Mouse (Mus musculus): ENCODE results near the gene Fam3a. TPM values are rescaled to one million over a fixed set of nuclear protein-coding genes. Genes with fewer than 3 reads are reported as not detected.

Fam3a gene
- 29.5 and 32.0 TPM in 2 replicates for polyA plus RNA-seq (2015; fragmentation: Nextera tagmentation; extraction: Ambion mirVana)

GRCm38 (mm10) chrX:74392535-74393443 is at the start of gene Fam3a, which contains the start of gene Ikbkg:
Fam3a (minus strand) TSS chrX:74393272.
Ikbkg (plus strand) TSS chrX:74393290.
- H3K9ac ChIP-seq: peak within 1 kb of the TSS; percentile 77
- no peaks in the 10 kb centered on the region for H3K4me1 ChIP-seq (replicated peaks)
- peak within 1 kb of the TSS; percentile 81 for H3K27ac ChIP-seq
- no peaks in the 10 kb centered on the region for H3K27me3 ChIP-seq (replicated peaks)
- no peaks in the 10 kb centered on the region for H3K36me3 ChIP-seq
- ATAC-seq: peak; percentile 100
- 23% methylated on average over 30 of the region's 30 CpGs for WGBS
- peak within 1 kb of the TSS; percentile 66 for H3K4me2 ChIP-seq (replicated peaks)
- H3K4me3 ChIP-seq (replicated peaks): peak within 1 kb of the TSS; percentile 47
- H3K9me3 ChIP-seq: no peaks in the 10 kb centered on the region

GRCm38 (mm10) chrX:74429290-74429821 is 36.3 kb upstream of the Fam3a start:
- ATAC-seq: peak; percentile 78
- H3K9me3 ChIP-seq: no peaks in the 10 kb centered on the region
- WGBS: 22% methylated on average over 22 of the region's 22 CpGs
- H3K27ac ChIP-seq: peak overlapping the region; percentile 92
- no peaks in the 10 kb centered on the region for H3K36me3 ChIP-seq
- peak overlapping the region; percentile 59 for H3K4me2 ChIP-seq (replicated peaks)
- H3K27me3 ChIP-seq (replicated peaks): no peaks in the 10 kb centered on the region
- peak overlapping the region; percentile 50 for H3K4me3 ChIP-seq (replicated peaks)
- H3K4me1 ChIP-seq (replicated peaks): no peaks in the 10 kb centered on the region
- peak overlapping the region; percentile 55 for H3K9ac ChIP-seq

- Histone ChIP-seq H3K9me3 (no peaks in the 10 kb centered on the region), H3K4me2 (replicated peaks) (peak within 1 kb of the TSS; percentile 59), H3K4me3 (replicated peaks) (peak within 1 kb of the TSS; percentile 50), H3K27ac (peak within 1 kb of the TSS; percentile 92), H3K36me3 (no peaks in the 10 kb centered on the region), H3K27me3 (replicated peaks) (no peaks in the 10 kb centered on the region), H3K4me1 (replicated peaks) (no peaks in the 10 kb centered on the region), H3K9ac (peak within 1 kb of the TSS; percentile 55)
- WGBS: 24% methylated on average over 24 of the region's 25 CpGs
- ATAC-seq: peak; percentile 87
Measured at GRCm38 (mm10) chrX:74428826-74429276, 35.8 kb upstream of the Fam3a start, which contains the start of gene G6pdx. G6pdx (minus strand) TSS chrX:74429194.

- peak; percentile 34 for ATAC-seq
Measured at GRCm38 (mm10) chrX:74428146-74428825, 35.2 kb upstream of the Fam3a start.

GRCm38 (mm10) chrX:74427116-74427515 is 34.0 kb upstream of the Fam3a start:
- Histone ChIP-seq H3K9ac (no peak overlapping the region), H3K4me3 (replicated peaks) (no peak overlapping the region), H3K36me3 (no peaks in the 10 kb centered on the region), H3K4me2 (replicated peaks) (no peak overlapping the region), H3K4me1 (replicated peaks) (no peaks in the 10 kb centered on the region), H3K27ac (no peak overlapping the region), H3K27me3 (replicated peaks) (no peaks in the 10 kb centered on the region), H3K9me3 (no peaks in the 10 kb centered on the region)
- WGBS: 73% methylated on average over 3 of the region's 3 CpGs
- no peak for ATAC-seq

More at GRCm38 (mm10) chrX:74428146-74428825, 35.2 kb upstream of the Fam3a start:
- peak overlapping the region; percentile 50 for H3K4me3 ChIP-seq (replicated peaks)
- 0 out of 2 replicates have a peak overlapping the region, but pooled peaks have one; percentile 92 for H3K27ac ChIP-seq
- peak overlapping the region; percentile 59 for H3K4me2 ChIP-seq (replicated peaks)
- no peaks in the 10 kb centered on the region for H3K36me3 ChIP-seq
- peak overlapping the region; percentile 44 for H3K9ac ChIP-seq
- no peaks in the 10 kb centered on the region for H3K4me1 ChIP-seq (replicated peaks)
- no peaks in the 10 kb centered on the region for H3K9me3 ChIP-seq
- H3K27me3 ChIP-seq (replicated peaks): no peaks in the 10 kb centered on the region
- WGBS: 22% methylated on average over 35 of the region's 35 CpGs

GRCm38 (mm10) chrX:74426256-74426655 is 33.2 kb upstream of the Fam3a start:
- no peak for ATAC-seq
- Histone ChIP-seq H3K27ac (no peak overlapping the region), H3K4me3 (replicated peaks) (no peak overlapping the region), H3K4me1 (replicated peaks) (no peaks in the 10 kb centered on the region), H3K27me3 (replicated peaks) (no peaks in the 10 kb centered on the region), H3K36me3 (no peaks in the 10 kb centered on the region), H3K9ac (no peak overlapping the region), H3K9me3 (no peaks in the 10 kb centered on the region), H3K4me2 (replicated peaks) (no peak overlapping the region)
- 68% methylated on average over 1 of the region's 1 CpGs for WGBS

- Histone ChIP-seq H3K9me3 (no peaks in the 10 kb centered on the region), H3K4me2 (replicated peaks) (no peak overlapping the region), H3K27ac (no peak overlapping the region), H3K4me3 (replicated peaks) (no peak overlapping the region), H3K9ac (no peak overlapping the region), H3K36me3 (no peaks in the 10 kb centered on the region), H3K27me3 (replicated peaks) (no peaks in the 10 kb centered on the region), H3K4me1 (replicated peaks) (no peaks in the 10 kb centered on the region)
- 79% methylated on average over 4 of the region's 4 CpGs for WGBS
- no peak for ATAC-seq
Measured at GRCm38 (mm10) chrX:74425195-74425594, 32.1 kb upstream of the Fam3a start.

GRCm38 (mm10) chrX:74424443-74424842 is 31.4 kb upstream of the Fam3a start:
- Histone ChIP-seq H3K9me3 (no peaks in the 10 kb centered on the region), H3K4me3 (replicated peaks) (no peak overlapping the region), H3K9ac (no peak overlapping the region), H3K4me2 (replicated peaks) (no peak overlapping the region), H3K27ac (no peak overlapping the region), H3K4me1 (replicated peaks) (no peaks in the 10 kb centered on the region), H3K27me3 (replicated peaks) (no peaks in the 10 kb centered on the region), H3K36me3 (no peaks in the 10 kb centered on the region)
- peak; percentile 54 for ATAC-seq

- Histone ChIP-seq H3K4me2 (replicated peaks) (no peak overlapping the region), H3K27me3 (replicated peaks) (no peaks in the 10 kb centered on the region), H3K4me1 (replicated peaks) (no peaks in the 10 kb centered on the region), H3K4me3 (replicated peaks) (no peak overlapping the region), H3K9me3 (no peaks in the 10 kb centered on the region), H3K9ac (no peak overlapping the region), H3K36me3 (no peaks in the 10 kb centered on the region), H3K27ac (no peak overlapping the region)
- ATAC-seq: peak; percentile 82
Measured at GRCm38 (mm10) chrX:74413377-74413776, 20.3 kb upstream of the Fam3a start.

GRCm38 (mm10) chrX:74408340-74408739 is 15.3 kb upstream of the Fam3a start:
- no peaks in the 10 kb centered on the region for H3K4me1 ChIP-seq (replicated peaks)
- no peak overlapping the region for H3K9ac ChIP-seq
- 54% methylated on average over 2 of the region's 2 CpGs for WGBS
- no peak overlapping the region for H3K4me2 ChIP-seq (replicated peaks)
- no peaks in the 10 kb centered on the region for H3K9me3 ChIP-seq
- ATAC-seq: no peak
- H3K4me3 ChIP-seq (replicated peaks): no peak overlapping the region
- no peaks in the 10 kb centered on the region for H3K27me3 ChIP-seq (replicated peaks)
- no peaks in the 10 kb centered on the region for H3K36me3 ChIP-seq
- no peak overlapping the region for H3K27ac ChIP-seq

GRCm38 (mm10) chrX:74400136-74400535 is 7.1 kb upstream of the Fam3a start:
- no peaks in the 10 kb centered on the region for H3K36me3 ChIP-seq
- H3K4me3 ChIP-seq (replicated peaks): no peak overlapping the region
- no peaks in the 10 kb centered on the region for H3K4me1 ChIP-seq (replicated peaks)
- no peak overlapping the region for H3K9ac ChIP-seq
- no peak for ATAC-seq
- H3K27ac ChIP-seq: no peak overlapping the region
- no peaks in the 10 kb centered on the region for H3K27me3 ChIP-seq (replicated peaks)
- no peak overlapping the region for H3K4me2 ChIP-seq (replicated peaks)
- WGBS: 81% methylated on average over 3 of the region's 3 CpGs
- no peaks in the 10 kb centered on the region for H3K9me3 ChIP-seq

GRCm38 (mm10) chrX:74388153-74388552 is 4.9 kb downstream of the Fam3a start:
- Histone ChIP-seq H3K4me2 (replicated peaks) (no peak overlapping the region), H3K27me3 (replicated peaks) (no peaks in the 10 kb centered on the region), H3K9ac (no peak overlapping the region), H3K27ac (no peak overlapping the region), H3K36me3 (no peaks in the 10 kb centered on the region), H3K9me3 (no peaks in the 10 kb centered on the region), H3K4me3 (replicated peaks) (no peak overlapping the region), H3K4me1 (replicated peaks) (no peaks in the 10 kb centered on the region)
- no peak for ATAC-seq
